Mouse (Mus musculus) adrenal gland, postnatal 10 days (tissue): ENCODE data around the gene Bmi1. TPM values are rescaled to one million over a fixed set of nuclear protein-coding genes. Genes with fewer than 3 reads are reported as not detected.

Source experiments
- DNase-seq: peaks from one replicate; pipeline ENCODE4 v3.0.0; 2021; ENCODE audit warnings: mixed read lengths
- total RNA-seq, 2 experiments: library from RNA; stranded (reverse); gene quantifications; 2 replicates each; pipeline ENCODE4 v1.2.3; 2021

The Bmi1 gene
- total RNA-seq, 2 experiments from 2014 or later: 38.9 to 48.8 TPM

DNA sequence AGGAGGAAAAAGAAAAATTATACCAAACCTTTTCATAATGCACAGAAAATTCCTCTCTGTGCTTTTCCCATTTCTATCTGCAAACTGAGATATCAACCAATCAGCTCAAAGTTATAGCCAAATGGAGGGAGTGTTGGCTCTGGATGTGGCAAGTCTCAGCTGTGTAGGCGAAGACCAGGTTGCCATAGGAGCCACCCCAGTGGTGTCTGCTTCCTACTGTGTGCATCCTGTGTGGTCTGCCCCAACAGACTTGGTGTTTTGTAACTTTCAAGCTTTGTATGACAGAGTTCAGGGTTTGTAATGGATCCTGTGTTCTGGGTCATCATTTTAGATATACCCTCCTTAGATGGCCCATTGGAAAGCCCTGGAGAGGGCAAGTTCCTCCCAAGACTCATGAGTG, 47.6 kb downstream of the Bmi1 start:
- no peak for DNase-seq

DNA sequence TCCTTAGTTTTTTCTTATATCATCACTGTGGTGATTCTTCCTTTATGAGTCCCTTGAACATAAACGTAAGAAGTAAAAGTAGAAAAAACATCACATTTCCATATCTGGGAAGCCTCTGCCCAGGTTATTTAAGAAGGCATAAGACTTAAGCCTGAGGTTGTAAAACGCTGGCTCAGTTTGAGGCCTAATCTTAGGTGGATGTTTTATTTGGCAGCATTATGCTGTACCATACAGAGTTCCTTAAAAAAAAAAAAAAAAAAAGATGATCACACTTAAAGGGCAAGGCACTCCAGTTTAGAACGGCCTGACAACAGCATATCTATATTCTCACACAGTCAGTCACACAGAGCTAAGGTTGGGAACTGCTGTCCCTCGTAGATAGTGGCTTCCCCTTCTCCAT, 49.1 kb downstream of the Bmi1 start:
- DNase-seq: no peak

DNA sequence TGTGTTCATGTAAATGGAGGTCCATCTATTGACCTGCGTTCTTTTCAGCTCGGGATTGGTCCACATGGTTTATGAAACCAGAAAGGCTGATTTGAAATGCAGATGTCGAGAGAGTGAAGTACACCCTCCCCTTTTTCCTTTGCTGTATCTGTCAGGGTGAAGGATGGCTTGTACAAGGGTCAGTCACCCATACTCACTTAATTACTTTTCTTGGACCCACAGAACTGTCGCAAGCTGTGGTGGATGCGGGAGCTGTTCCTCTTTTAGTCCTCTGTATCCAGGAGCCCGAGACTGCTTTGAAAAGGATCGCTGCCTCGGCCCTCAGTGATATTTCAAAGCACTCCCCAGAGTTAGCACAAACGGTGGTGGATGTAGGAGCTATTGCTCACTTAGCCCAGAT, 54.9 kb downstream of the Bmi1 start:
- no peak for DNase-seq

DNA sequence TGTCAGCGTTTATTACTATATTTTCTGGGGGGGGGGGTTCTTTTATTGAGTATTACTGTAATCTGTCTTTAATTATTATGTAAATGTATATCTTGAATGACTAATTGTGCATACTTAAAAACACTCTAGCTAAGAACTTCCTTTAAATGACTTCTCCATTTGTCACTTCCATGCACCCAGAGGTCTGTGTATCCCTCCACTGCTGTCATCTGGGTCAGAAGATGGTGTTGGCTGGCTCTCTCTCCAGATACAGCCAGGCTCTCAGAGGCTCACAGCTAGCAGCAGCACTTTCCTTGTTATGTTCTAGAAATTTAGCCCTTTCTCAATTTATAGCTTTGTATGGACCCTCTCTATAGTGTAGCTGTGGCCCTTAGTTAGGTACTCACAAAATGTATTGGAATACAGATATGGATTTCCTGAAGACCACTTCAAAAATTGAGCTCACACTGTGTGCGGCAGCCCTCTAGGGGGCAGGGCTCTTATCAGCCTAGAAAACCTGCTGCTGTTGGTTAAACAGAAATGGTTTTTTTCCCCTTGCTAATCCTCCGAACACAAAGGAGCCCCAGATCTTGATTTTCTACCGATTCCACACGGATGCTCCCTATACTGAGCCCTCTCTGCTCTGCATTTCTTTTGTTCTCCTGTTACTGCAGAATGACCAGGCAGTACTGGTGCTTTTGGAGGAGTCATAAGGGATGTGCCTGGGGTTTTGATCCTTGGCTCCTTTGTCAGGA, 57.7 kb downstream of the Bmi1 start:
- no peak for DNase-seq

Other genes starting within 250 kb of the Bmi1 start
- 100 to 1,000 TPM; 111 to 122 TPM for gene Commd3, start 4.6 kb upstream of the Bmi1 start, total RNA-seq
- gene Spag6, start 17.0 kb downstream of the Bmi1 start, total RNA-seq: 1 to 10 TPM in 1 of 2 experiments, under 1 TPM in 1; 0.69 to 1.3 TPM